Mouse (Mus musculus) cerebellum, adult 2 months (tissue): ENCODE measurements around the gene Usp38. TPM values are rescaled to one million over a fixed set of nuclear protein-coding genes. Genes with fewer than 3 reads are reported as not detected.

ENCODE experiments used
- DNase-seq, 2 experiments: peaks; one replicate each; pipeline ENCODE4 v3.0.0; 2021
- H3K27ac ChIP-seq: fragments of 200-500 bp; 2 replicates; pipeline ENCODE4 v1.5.1; 2012; ENCODE audit warnings: low read length, control low read depth, inconsistent platforms; ENCODE audit not compliant: insufficient read depth
- H3K27me3 ChIP-seq: fragments of 200-500 bp; 2 replicates; pipeline ENCODE4 v1.6.1; 2012; ENCODE audit warnings: inconsistent platforms, mild to moderate bottlenecking, low read length, moderate library complexity; ENCODE audit not compliant: control insufficient read depth, insufficient read depth
- H3K4me1 ChIP-seq: fragments of 200-500 bp; 2 replicates; pipeline ENCODE4 v1.6.1; 2011; ENCODE audit warnings: low read length; ENCODE audit not compliant: control insufficient read depth, insufficient read depth
- H3K4me3 ChIP-seq: fragments of 200-500 bp; replicated peaks from 2 replicates; pipeline ENCODE3; 2011; ENCODE audit warnings: mild to moderate bottlenecking, low read depth, low read length, control low read depth; ENCODE audit not compliant: insufficient read depth
- CTCF ChIP-seq: fragments of 200-500 bp; IDR thresholded peaks from 2 replicates; pipeline ENCODE4 v1.5.1; 2011; ENCODE audit warnings: low read depth, mild to moderate bottlenecking, control low read depth, low read length, moderate library complexity, borderline replicate concordance; ENCODE audit not compliant: insufficient read depth
- POLR2A ChIP-seq: fragments of 200-500 bp; IDR thresholded peaks from 2 replicates; pipeline ENCODE4 v1.6.1; 2011; ENCODE audit warnings: low read length, control low read depth, borderline replicate concordance; ENCODE audit not compliant: insufficient read depth
- WGBS: fragments of 180-500 bp; shearing (Covaris S2); methylation state at CpG from one replicate; pipeline ENCODE4 v1.1.7; 2018; 5-methylcytosine and 5-hydroxymethylcytosine counted together
- polyA plus RNA-seq: library from polyadenylated mRNA; depleted of rRNA; stranded (reverse); fragments of >200 nt; gene quantifications from 2 replicates; pipeline ENCODE4 v1.2.3, GENCODE M21; 2012; rRNA removed

Usp38 gene
- polyA plus RNA-seq, 1 experiment: 13.1 TPM

DNA sequence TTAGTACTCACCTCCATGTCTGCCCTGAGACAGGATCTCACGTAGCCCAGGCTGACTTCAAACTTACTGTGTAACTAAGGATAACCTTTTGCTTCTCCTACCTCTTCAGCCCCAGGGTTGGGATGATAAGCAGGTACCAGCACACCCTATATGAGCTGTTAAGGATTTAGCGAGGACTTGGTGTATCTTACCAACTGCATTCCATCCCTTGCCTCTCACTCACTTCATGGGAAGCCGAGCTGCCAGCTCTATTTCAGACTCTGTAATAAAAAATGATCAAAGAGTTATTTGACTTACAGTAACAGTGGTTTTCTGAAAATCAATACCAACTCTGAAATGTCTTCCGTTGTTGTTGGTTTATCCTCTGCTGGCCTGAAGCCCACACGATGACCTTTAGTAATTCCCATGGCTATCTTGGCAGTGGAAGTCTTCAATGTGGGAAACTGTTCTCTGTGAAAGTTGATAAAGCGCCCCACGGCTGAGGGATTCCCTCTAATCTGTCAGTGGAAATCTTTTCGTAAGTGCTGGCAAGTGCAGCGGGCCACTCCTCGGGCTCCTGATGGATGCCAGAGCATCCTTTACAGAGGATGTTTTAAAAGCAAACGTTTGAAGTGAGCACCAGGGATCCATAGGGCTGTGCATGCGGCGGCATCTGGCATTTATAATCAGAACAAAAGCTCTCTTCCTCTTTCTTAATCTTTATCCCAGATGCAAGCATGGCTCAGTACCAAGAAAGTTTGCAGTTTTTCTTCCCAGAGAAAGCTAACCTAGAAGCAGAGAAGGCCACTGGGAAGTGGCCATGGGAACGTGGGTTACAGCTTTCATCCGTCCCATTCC, 76.7 kb downstream of the Usp38 start:
- WGBS: 42% methylated on average over 15 of the region's 15 CpGs
- no peak overlapping the region for H3K27ac ChIP-seq
- H3K4me3 ChIP-seq: no peak overlapping the region
- H3K4me1 ChIP-seq: no peaks in the 10 kb centered on the region
- DNase-seq: peak in 1 of 2 experiments; percentile 9
- H3K27me3 ChIP-seq: no peaks in the 10 kb centered on the region
- no peak for TF ChIP-seq CTCF
- TF ChIP-seq POLR2A: no peak

Other genes starting within 250 kb of the Usp38 start
- gene Gab1, start 134.4 kb downstream of the Usp38 start, polyA plus RNA-seq: 29.9 and 34.0 TPM in 2 replicates